In the genomic region with DNA sequence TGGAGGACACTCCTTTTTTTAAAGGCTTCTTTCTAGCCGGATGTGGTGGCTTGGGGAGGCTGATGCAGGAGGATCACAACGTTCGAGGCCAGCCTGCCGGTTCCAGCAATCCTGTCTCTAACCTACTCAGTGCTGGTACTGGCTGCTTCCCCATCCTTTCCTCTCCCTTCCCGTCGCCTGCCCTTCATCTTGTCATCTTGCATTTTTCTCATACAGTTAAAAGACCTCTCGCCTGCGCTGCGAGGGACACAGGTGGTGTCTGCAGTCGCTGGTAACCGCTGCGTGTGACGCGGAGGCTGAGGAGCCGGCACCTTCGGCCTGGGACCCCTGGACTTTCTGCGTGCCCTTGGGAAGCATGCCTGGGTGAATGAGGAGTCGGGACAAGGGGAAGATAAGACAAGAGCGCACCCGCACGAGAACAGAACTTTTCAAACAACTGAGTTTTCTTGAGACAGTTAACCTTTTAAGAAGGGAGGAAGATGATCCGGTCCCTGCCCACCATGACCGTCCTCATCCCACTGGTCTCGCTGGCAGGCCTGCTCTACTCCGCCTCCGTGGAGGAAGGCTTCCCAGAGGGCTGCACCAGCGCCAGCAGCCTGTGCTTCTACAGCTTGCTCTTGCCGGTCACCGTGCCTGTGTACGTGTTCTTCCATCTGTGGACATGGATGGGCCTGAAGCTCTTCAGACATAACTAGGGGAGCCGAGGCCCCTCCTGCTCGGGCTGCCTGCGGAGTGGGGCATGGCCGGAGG, we compare ENCODE assay signal across 9 mouse cellular contexts. TPM values are rescaled to one million over a fixed set of nuclear protein-coding genes. Genes with fewer than 3 reads are reported as not detected.
DNase-seq lines count a peak whose midpoint lies in the region; ATAC-seq and TF ChIP-seq lines count a peak whose summit lies in the region.
"Had no signal": no experiment of that assay in that cellular context is flagged by ENCODE, and none has a peak within 500 bp of the region (broad histone marks: within the 10 kb centered on the region; RNA-seq: fewer than 3 reads in every experiment).

No protein-coding gene starts in this region.

- H3K9me3 ChIP-seq in forebrain, embryonic 11.5 days (ENCODE audit: control insufficient read depth, low read length), result no peaks in the 10 kb centered on the region
- no peaks in the 10 kb centered on the region for H3K9me3 ChIP-seq in liver, embryonic 12.5 days (replicated peaks)

- no peaks in the 10 kb centered on the region; the same call in 1 of the 2 replicates for H3K79me2 ChIP-seq in liver, adult 2 months (ENCODE audit: control insufficient read depth, insufficient read depth, low read length)

- H3K4me2 ChIP-seq in forebrain, embryonic 11.5 days (ENCODE audit: low read depth, low read length, severe bottlenecking), result peak overlapping the region; percentile 78
- peak overlapping the region; percentile 94 for H3K4me2 ChIP-seq in liver, embryonic 12.5 days

- TF ChIP-seq POLR2A in liver, adult 2 months (IDR thresholded peaks at IDR 0.05; ENCODE audit: extremely low read depth, insufficient read depth, low read length), result no peak
- no peak for TF ChIP-seq POLR2A in testis, adult 2 months (IDR thresholded peaks at IDR 0.05; ENCODE audit: control insufficient read depth, low read depth, low read length)

- peaks cover 6% of the 10 kb centered on the region; the same call in 1 of the 2 replicates for H3K4me1 ChIP-seq in liver, adult 2 months (ENCODE audit: control insufficient read depth, insufficient read depth, low read length)
- H3K4me1 ChIP-seq in brown adipose tissue, adult 24 weeks (ENCODE audit: control insufficient read depth, insufficient read depth, insufficient read length, low read length), result peaks cover 4% of the 10 kb centered on the region
- peaks cover 2% of the 10 kb centered on the region; the same call in 1 of the 2 replicates for H3K4me1 ChIP-seq in forebrain, embryonic 11.5 days (replicated peaks; ENCODE audit: control insufficient read depth, insufficient read depth, low read length)
- peaks cover 20% of the 10 kb centered on the region for H3K4me1 ChIP-seq in liver, embryonic 12.5 days
- H3K4me1 ChIP-seq in testis, adult 2 months (ENCODE audit: control insufficient read depth, insufficient read depth, low read length), result peaks cover 20% of the 10 kb centered on the region

- peak overlapping the region; percentile 84 for H3K9ac ChIP-seq in liver, adult 2 months (ENCODE audit: low read depth, low read length)
- peak overlapping the region; percentile 76 for H3K9ac ChIP-seq in forebrain, embryonic 11.5 days (ENCODE audit: low read length)
- H3K9ac ChIP-seq in liver, embryonic 12.5 days, result peak overlapping the region; percentile 85

- no peaks in the 10 kb centered on the region for H3K36me3 ChIP-seq in liver, adult 2 months (ENCODE audit: control insufficient read depth, insufficient read depth, low read length)
- H3K36me3 ChIP-seq in forebrain, embryonic 11.5 days (ENCODE audit: control insufficient read depth, insufficient read depth, low read length), result no peaks in the 10 kb centered on the region
- peaks cover 12% of the 10 kb centered on the region for H3K36me3 ChIP-seq in liver, embryonic 12.5 days
- H3K36me3 ChIP-seq in testis, adult 2 months (ENCODE audit: control insufficient read depth, insufficient read depth, low read length), result no peaks in the 10 kb centered on the region

- no peak for ATAC-seq in forebrain, embryonic 11.5 days (replicated peaks; ENCODE audit: low FRiP score)
- no peak for ATAC-seq in liver, embryonic 12.5 days

- H3K27ac ChIP-seq in liver, adult 2 months (replicated peaks; ENCODE audit: insufficient read depth, low read depth, low read length), result no peak overlapping the region
- no peak overlapping the region for H3K27ac ChIP-seq in brown adipose tissue, adult 24 weeks (replicated peaks; ENCODE audit: low read depth, low read length)
- H3K27ac ChIP-seq in forebrain, embryonic 11.5 days (ENCODE audit: low read depth, low read length), result no peak overlapping the region
- H3K27ac ChIP-seq in liver, embryonic 12.5 days, result no peak overlapping the region
- H3K27ac ChIP-seq in testis, adult 2 months (ENCODE audit: control insufficient read depth, insufficient read depth, low read depth, low read length), result peak overlapping the region; percentile 27; the same call in 1 of the 2 replicates

- no peak for TF ChIP-seq CTCF in liver, adult 2 months (IDR thresholded peaks at IDR 0.05; ENCODE audit: low read depth, low read length)
- no peak for TF ChIP-seq CTCF in testis, adult 2 months (IDR thresholded peaks at IDR 0.05; ENCODE audit: control insufficient read depth, insufficient read depth, insufficient replicate concordance, low read depth, low read length)

- no peak overlapping the region; the same call in 1 of the 2 replicates for H3K4me3 ChIP-seq in liver, adult 2 months (ENCODE audit: insufficient read depth, low read depth, low read length)
- peak overlapping the region; percentile 96 for H3K4me3 ChIP-seq in brown adipose tissue, adult 24 weeks (ENCODE audit: insufficient read depth, low read depth, low read length)
- H3K4me3 ChIP-seq in forebrain, embryonic 11.5 days (ENCODE audit: low read depth, low read length), result peak overlapping the region; percentile 66
- peak overlapping the region; percentile 72 for H3K4me3 ChIP-seq in liver, embryonic 12.5 days
- H3K4me3 ChIP-seq in testis, adult 2 months (ENCODE audit: control insufficient read depth, low read depth, low read length), result peak overlapping the region; percentile 97

- no peaks in the 10 kb centered on the region for H3K27me3 ChIP-seq in liver, adult 2 months (ENCODE audit: control insufficient read depth, insufficient read depth, low read length)
- H3K27me3 ChIP-seq in forebrain, embryonic 11.5 days (ENCODE audit: control insufficient read depth, insufficient read depth, low read length), result no peaks in the 10 kb centered on the region
- H3K27me3 ChIP-seq in liver, embryonic 12.5 days (replicated peaks), result peaks cover 7% of the 10 kb centered on the region
- H3K27me3 ChIP-seq in testis, adult 2 months (ENCODE audit: control insufficient read depth, insufficient read depth, low read length), result no peaks in the 10 kb centered on the region

- WGBS in liver, adult 2 months, result 78% methylated on average over 34 of the region's 34 CpGs
- WGBS in forebrain, embryonic 11.5 days, result 77% methylated on average over 34 of the region's 34 CpGs
- 57% methylated on average over 34 of the region's 34 CpGs for WGBS in liver, embryonic 12.5 days (ENCODE audit: insufficient replicate concordance)

- no peak for DNase-seq in liver, adult 2 months (ENCODE audit: extremely low read depth, low read depth, low spot score)
- DNase-seq in liver, result no peak
- no peak for DNase-seq in forebrain, embryonic 11.5 days (ENCODE audit: low spot score)
- DNase-seq in spleen, postnatal 14 days (ENCODE audit: low spot score in 2 of 2), result no peak
- no peak for DNase-seq in spleen, postnatal 4 days (ENCODE audit: low spot score in 2 of 2)

RNA-seq across cellular contexts. Expression of gene Pigyl, which starts 1.0 kb away (rescaled TPM):
- total RNA-seq in liver, adult 2 months (2014; rRNA removed), result 21.6 and 23.0 TPM in 2 replicates
- polyA plus RNA-seq in liver, adult 2 months (2012; rRNA removed), result 45.8 and 53.0 TPM in 2 replicates
- polyA plus RNA-seq in brown adipose tissue, adult 24 weeks (2012; ENCODE audit: insufficient read depth, insufficient read length, missing spikeins), result 47.7 and 58.0 TPM in 2 replicates
- 59.9 and 62.5 TPM in 2 replicates for polyA plus RNA-seq in forebrain, embryonic 11.5 days (2014; fragmentation: Nextera tagmentation; extraction: Ambion mirVana)
- 41.1 and 46.3 TPM in 2 replicates for polyA plus RNA-seq in liver, embryonic 12.5 days (2016; fragmentation: Nextera tagmentation; extraction: Ambion mirVana)
- polyA plus RNA-seq in testis, adult 2 months (2012; rRNA removed), result 64.8 and 73.5 TPM in 2 replicates

RNA-seq across cellular contexts. Expression of gene Acp5, which starts 22.2 kb away (rescaled TPM):
- 93.6 and 123 TPM in 2 replicates for total RNA-seq in liver, adult 2 months (2014; rRNA removed)
- polyA plus RNA-seq in liver, adult 2 months (2012; rRNA removed), result 200 and 211 TPM in 2 replicates
- 179 and 198 TPM in 2 replicates for polyA plus RNA-seq in brown adipose tissue, adult 24 weeks (2012; ENCODE audit: insufficient read depth, insufficient read length, missing spikeins)
- 17.8 and 20.7 TPM in 2 replicates for polyA plus RNA-seq in forebrain, embryonic 11.5 days (2014; fragmentation: Nextera tagmentation; extraction: Ambion mirVana)
- polyA plus RNA-seq in liver, embryonic 12.5 days (2016; fragmentation: Nextera tagmentation; extraction: Ambion mirVana), result 176 and 179 TPM in 2 replicates
- polyA plus RNA-seq in testis, adult 2 months (2012; rRNA removed), result 8.2 and 10.7 TPM in 2 replicates

RNA-seq across cellular contexts. Expression of gene Zfp872, which starts 30.2 kb away (rescaled TPM):
- 0.09 and 0.20 TPM in 2 replicates for total RNA-seq in liver, adult 2 months (2014; rRNA removed)
- 0.07 TPM in 1 of 2 replicates, not detected in the other for polyA plus RNA-seq in liver, adult 2 months (2012; rRNA removed)
- 0.52 and 0.58 TPM in 2 replicates for polyA plus RNA-seq in brown adipose tissue, adult 24 weeks (2012; ENCODE audit: insufficient read depth, insufficient read length, missing spikeins)
- 0.17 and 0.90 TPM in 2 replicates for polyA plus RNA-seq in forebrain, embryonic 11.5 days (2014; fragmentation: Nextera tagmentation; extraction: Ambion mirVana)
- polyA plus RNA-seq in liver, embryonic 12.5 days (2016; fragmentation: Nextera tagmentation; extraction: Ambion mirVana), result 0.07 and 0.14 TPM in 2 replicates
- polyA plus RNA-seq in testis, adult 2 months (2012; rRNA removed), result 0.05 and 0.16 TPM in 2 replicates
- total RNA-seq: common myeloid progenitor, adult 5-6 weeks had no signal

RNA-seq across cellular contexts. Expression of gene Elof1, which starts 40.7 kb away (rescaled TPM):
- 46.2 and 56.8 TPM in 2 replicates for total RNA-seq in liver, adult 2 months (2014; rRNA removed)
- 106 and 108 TPM in 2 replicates for polyA plus RNA-seq in liver, adult 2 months (2012; rRNA removed)
- 101 and 117 TPM in 2 replicates for polyA plus RNA-seq in brown adipose tissue, adult 24 weeks (2012; ENCODE audit: insufficient read depth, insufficient read length, missing spikeins)
- 205 and 233 TPM in 2 replicates for polyA plus RNA-seq in forebrain, embryonic 11.5 days (2014; fragmentation: Nextera tagmentation; extraction: Ambion mirVana)
- polyA plus RNA-seq in liver, embryonic 12.5 days (2016; fragmentation: Nextera tagmentation; extraction: Ambion mirVana), result 103 and 113 TPM in 2 replicates
- polyA plus RNA-seq in testis, adult 2 months (2012; rRNA removed), result 1,299 and 1,403 TPM in 2 replicates

RNA-seq across cellular contexts. Expression of gene Cnn1, which starts 58.7 kb away (rescaled TPM):
- total RNA-seq in liver, adult 2 months (2014; rRNA removed), result 0.28 and 1.0 TPM in 2 replicates
- 0.22 and 0.36 TPM in 2 replicates for polyA plus RNA-seq in liver, adult 2 months (2012; rRNA removed)
- 1.9 and 5.7 TPM in 2 replicates for polyA plus RNA-seq in brown adipose tissue, adult 24 weeks (2012; ENCODE audit: insufficient read depth, insufficient read length, missing spikeins)
- polyA plus RNA-seq in forebrain, embryonic 11.5 days (2014; fragmentation: Nextera tagmentation; extraction: Ambion mirVana), result 1.00 and 1.2 TPM in 2 replicates
- polyA plus RNA-seq in liver, embryonic 12.5 days (2016; fragmentation: Nextera tagmentation; extraction: Ambion mirVana), result 0.80 and 0.81 TPM in 2 replicates
- polyA plus RNA-seq in testis, adult 2 months (2012; rRNA removed), result 5.8 and 22.3 TPM in 2 replicates
- total RNA-seq: common myeloid progenitor, adult 5-6 weeks had no signal
